Mouse (Mus musculus) B cell, adult 2 months (primary cell): Measurements from ENCODE around the gene Lalba.
A peak's percentile ranks its signal among the peaks of the same experiment; 100 is the strongest.
"Not testable (repeated sequence)": the region's sequence is repeated elsewhere in the genome, so short reads cannot be mapped to it uniquely, and the experiment has no call there.

Experiments
- DNase-seq, 2 experiments: peaks; one replicate each; pipeline ENCODE4 v3.0.0; 2022

Lalba gene

DNA sequence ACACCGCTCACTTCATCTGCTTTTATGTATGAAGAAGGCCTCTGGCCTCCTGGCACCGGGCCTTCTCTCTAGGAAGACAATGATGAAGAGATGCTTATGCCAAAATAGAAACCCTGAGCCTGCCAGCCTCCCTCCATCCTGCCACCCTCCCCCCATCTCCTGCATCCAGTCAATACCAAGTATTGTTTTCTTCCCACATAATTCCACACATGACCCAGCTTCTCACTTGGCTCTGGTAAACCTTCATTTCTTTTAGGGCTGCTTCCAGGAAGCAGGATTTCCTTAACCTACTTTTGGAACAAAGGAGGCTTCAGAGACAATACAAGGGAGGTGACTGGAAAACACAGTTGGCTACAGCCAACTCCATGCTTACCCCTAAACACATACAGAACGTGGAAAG is at the start of gene Lalba:
Gene Lalba (minus strand): TSS at position 21 of the 400 bp plus-strand sequence.
- no peak for DNase-seq

- no peak for DNase-seq
Observed at GRCm38 (mm10) chr15:98532281-98532680, 49.8 kb upstream of the Lalba start.

DNA sequence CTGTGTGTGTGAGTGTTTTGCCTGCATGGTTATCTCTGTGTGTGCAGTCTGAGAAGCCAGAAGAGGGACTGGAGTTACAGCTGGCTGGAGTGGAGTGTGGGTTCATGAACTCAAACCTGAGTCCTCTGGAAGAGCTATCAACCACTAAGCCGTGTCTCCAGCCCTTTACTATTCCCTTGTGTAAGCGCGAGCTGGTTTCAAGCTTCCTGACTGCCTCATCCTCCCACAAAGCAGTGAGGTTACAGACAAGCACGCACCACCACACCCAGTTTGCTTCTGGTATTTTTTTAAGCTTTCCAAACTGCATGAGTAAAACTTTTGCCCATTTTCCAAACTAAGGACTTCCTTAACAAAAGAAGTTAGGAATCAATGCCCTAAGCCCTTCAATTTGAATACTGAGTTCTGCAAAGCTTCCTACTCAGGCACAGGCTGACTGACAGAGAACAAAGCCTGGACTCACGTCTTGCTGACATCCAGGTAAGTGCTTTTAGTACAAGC is 45.6 kb upstream of the Lalba start:
- DNase-seq: no peak

- no peak for DNase-seq
Observed at GRCm38 (mm10) chr15:98527056-98527771, 44.7 kb upstream of the Lalba start.

DNA sequence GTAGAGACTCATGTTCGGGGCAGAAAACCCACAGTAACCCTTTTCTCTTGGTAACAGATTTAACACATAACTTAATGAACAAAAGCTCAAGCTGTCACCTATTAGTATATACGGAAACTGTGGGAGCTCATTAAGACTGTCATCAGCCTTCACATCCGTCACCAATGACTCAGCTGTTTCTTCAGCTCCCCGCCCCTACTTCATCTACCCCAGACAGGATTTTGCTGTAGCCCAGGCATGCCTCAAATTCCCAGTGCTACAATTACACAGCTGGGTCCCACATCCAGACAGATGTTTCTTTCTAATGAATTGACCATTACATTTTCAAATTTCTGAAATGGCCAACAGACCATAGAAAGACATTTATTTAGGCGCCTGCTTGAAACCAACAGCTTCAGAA is 43.5 kb upstream of the Lalba start:
- no peak for DNase-seq

DNA sequence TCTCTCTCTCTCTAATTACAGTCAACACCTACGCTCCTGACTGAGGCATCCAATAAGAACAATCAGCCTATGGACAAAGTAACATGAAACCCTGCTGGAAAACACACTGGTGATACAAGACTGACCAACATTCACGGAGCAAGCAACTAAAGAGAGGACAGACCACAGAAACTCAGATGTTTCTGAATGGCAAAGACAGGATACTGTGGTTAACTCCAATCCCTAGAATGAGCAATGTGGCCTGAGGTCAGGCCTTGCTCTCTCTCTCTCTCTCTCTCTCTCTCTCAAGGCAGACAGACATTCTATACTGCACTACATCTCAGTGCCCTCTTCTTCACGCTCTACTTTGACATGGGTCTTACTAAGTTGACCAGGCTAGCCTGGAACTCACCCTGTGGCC is 38.7 kb upstream of the Lalba start:
- no peak for DNase-seq

DNA sequence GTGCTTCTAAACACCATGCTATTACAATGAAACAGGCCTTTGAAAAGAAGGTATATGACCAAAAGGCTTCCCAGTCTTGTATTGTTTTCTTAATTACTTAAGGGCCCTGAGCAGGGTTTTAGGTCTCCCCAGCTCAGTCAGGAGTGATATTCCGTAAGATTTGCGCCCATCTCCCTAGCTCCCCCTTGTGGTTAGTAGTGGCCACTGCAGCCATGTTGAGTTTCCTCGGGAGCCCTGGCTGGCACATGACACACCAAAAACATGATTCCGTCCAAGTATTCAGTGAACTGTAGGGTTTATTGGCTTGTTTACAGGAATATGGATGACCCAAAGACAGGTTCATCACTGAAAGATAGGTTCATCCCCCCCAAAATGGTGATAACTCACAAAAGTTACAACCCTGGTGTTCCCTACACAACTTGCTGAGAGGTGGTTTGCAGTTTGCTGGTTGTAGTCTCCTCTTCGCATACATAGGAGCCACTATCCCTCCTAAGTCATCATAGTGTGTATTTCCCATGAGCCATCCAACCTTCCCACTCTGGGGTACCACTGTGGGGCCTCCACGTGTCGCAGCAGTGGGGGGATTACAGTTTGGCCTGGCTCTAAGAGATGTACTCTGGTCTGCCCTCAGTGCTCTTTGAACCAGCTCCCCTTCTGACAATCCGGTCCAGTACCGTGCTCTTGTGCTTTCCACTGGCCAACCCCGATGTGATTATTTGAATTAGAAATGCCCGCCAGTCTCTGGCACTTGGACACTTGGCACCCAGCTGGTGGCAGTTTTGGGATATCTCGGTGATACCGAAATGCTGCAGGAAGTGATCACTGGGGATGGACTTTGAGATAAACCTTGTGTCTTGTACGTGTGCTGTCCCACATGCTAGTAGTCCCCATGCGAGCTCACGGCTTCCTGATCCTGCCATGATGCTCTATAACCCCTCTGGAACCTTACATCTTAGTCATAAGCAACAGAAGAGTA is 35.1 kb upstream of the Lalba start:
- DNase-seq: peak; percentile 78 to 81

- not testable (repeated sequence) for DNase-seq
Observed at GRCm38 (mm10) chr15:98514845-98515244, 32.3 kb upstream of the Lalba start.

DNA sequence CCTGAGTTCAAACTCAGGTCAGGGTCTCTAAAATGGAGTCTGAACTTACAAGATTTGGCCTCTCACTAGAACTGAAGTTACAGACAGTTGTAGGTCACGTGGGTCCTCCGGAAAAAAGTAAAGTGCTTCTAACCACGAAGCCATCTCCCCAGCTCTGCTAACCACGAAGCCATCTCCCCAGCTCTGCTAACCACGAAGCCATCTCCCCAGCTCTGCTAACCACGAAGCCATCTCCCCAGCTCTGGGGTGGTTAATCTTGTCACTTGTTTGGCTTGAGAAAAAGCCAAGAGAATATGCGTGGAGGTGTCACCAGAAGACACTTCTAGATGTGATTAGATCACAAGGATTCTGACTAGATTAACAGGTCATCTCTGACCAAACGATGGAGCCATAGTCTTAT is 31.6 kb upstream of the Lalba start:
- peak in 1 of 2 experiments; percentile 15 for DNase-seq

DNA sequence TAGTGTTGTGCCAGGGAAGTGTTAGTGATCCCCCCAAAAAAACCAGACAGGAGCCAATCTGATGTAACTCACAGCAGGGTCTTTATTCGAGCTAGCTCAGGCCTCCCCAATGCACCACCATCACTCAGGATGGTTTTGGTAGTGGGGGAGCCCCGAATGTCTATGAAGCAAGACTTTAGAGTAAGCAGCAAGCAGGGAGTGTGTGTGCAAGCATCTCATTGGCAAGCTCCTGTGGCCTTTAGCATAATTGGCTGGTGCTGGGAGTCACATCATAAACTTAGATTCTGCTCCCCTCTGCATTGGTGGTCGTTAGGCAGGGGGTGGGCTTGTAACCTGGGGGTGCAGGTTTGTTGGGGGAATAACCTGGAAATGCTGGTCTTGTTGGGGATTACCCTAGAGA is 31.2 kb upstream of the Lalba start:
- not testable (repeated sequence) for DNase-seq

- peak; percentile 57 to 58 for DNase-seq
Observed at GRCm38 (mm10) chr15:98512799-98513321, 30.3 kb upstream of the Lalba start.

DNA sequence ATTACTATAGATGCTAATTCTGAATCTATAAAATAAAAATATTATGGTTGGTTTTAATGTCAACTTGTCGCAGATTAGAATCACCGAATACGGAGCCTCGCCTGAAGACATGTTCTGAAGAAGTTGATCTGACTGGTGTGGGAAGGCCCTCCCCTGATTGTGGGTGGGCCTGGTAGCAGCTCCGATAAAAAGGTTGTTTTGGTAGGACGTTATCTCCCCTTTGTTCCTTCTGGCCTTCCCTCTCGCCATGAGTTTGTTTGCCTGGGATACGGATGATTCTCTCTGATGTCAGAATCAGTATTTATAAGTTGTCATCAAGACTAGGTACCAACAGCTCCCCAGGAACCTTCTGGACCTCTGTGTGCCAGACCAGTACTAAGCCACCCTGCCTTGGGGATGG is 29.7 kb upstream of the Lalba start:
- DNase-seq: no peak

- peak; percentile 70 to 73 for DNase-seq
Observed at GRCm38 (mm10) chr15:98511386-98511928, 28.9 kb upstream of the Lalba start.

DNA sequence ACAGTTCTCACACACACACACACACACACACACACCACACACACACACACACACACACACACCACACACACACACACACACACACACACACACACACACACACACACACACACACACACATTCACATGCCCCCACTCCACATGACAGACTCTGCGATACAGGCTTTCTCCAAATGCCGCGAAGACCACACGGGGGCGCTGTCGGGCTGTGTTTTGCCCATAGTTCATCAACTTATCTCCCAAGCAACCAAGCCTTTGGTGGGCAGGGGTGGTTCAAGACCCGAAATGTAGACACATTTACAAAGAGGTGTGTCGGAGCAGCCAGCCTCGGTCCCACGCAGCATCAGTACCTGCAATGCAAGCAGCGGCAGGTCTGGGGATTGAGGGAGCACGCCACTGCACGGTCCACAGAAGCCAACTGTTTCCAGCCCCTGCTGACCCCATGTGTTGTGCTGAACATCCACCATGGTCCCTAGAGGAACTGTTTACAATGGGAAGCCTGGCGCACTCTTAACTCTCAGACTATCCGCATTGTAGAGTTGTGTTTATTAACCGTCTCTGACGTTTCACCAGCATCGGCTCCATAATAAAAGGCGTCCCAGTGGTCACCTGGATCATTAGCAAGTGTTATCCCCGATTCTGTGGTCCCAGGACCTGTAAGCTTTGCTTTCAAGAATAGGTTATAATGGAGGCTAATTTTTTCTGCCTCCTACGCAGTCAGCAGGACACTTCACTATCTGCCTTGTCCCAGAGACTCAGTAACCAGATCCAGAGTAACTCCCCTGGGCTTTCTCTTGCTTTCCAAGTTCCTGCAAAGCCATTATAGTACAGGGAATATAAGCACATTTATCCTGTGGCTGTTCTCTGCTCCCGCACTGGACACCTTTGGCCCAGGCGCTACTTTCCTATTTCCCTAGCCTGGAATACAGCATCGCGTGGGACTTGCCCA is 28.2 kb upstream of the Lalba start:
- DNase-seq: peak; percentile 91 to 92

- peak; percentile 16 to 21 for DNase-seq
Observed at GRCm38 (mm10) chr15:98509387-98509786, 26.9 kb upstream of the Lalba start.

DNA sequence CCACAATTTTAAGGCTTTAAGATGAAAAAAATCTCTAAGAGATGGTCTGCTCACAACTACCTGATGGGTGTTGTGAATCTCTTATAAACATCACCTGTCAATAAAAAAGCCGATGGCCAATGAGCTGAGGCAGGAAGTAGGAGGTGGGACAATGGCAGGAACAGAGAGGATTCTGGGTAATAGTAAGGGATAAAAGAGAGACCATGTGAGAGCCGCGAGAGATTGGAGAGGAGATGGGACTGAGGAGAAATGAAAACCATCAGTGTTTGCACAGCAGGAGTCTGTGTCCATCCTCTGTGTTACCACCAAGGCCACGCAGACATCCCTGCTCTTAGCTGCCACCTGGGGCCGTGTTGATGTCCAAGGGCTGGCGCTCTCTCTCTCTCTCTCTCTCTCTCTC is 24.8 kb upstream of the Lalba start:
- DNase-seq: no peak

GRCm38 (mm10) chr15:98506253-98506957 is 23.9 kb upstream of the Lalba start:
- no peak for DNase-seq

DNA sequence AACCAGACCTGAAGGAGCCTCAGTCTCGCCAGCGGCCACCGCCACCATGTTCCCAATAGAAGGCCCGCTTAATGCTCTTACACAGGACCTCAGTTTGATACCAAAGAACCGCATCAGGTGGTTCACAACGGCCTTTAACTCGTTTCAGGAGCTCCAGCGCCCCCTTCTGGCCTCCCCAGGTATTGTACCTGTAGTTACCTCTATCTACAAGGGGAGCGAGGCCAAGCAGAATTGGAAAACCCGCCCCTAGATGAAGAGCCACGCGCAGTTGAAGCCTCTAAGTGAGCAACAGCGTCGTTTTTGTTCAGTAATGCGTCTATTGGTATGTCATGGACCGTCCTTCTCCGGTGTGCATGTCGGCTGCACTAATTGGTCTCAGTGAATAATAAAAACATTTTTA is 22.0 kb upstream of the Lalba start:
- peak; percentile 92 to 94 for DNase-seq

GRCm38 (mm10) chr15:98503317-98503716 is 20.8 kb upstream of the Lalba start:
- DNase-seq: no peak

DNA sequence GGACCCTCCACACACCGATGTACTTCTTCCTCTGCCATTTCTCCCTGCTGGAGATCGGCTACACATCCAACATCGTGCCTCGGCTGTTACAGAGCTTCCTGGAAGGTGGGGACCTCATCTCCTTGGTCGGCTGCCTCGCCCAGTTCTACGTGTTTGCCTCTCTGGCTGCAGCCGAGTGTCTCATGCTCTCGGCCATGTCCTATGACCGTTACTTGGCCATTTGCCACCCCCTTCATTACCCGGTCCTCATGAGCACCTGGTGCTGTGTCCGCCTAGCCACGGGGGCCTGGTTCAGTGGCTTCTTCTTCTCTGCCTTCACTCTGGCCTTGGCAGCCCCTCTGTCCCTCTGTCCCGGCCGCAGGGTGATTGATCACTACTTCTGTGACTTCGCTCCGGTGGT is 15.1 kb upstream of the Lalba start:
- DNase-seq: no peak

- no peak for DNase-seq
Observed at GRCm38 (mm10) chr15:98492102-98492501, 9.6 kb upstream of the Lalba start, which contains the start of gene Olfr279. Gene Olfr279 (plus strand): TSS chr15:98492402.
